Mouse (Mus musculus): ENCODE results near the gene A830018L16Rik. TPM values are rescaled to one million over a fixed set of nuclear protein-coding genes. Genes with fewer than 3 reads are reported as not detected.

Gene A830018L16Rik
- polyA plus RNA-seq, 1 experiment: 4.6 TPM

GRCm38 (mm10) chr1:11406026-11406425, 7.9 kb upstream of the A830018L16Rik start:
- Histone ChIP-seq H3K4me3 (ENCODE audit: low read depth, low read length) (no peak overlapping the region), H3K9me3 (replicated peaks; ENCODE audit: control insufficient read depth, insufficient read depth, low read length, poor library complexity, severe bottlenecking) (no peaks in the 10 kb centered on the region), H3K27me3 (ENCODE audit: control insufficient read depth, insufficient read depth, low read length, poor library complexity, severe bottlenecking) (no peaks in the 10 kb centered on the region), H3K36me3 (ENCODE audit: control insufficient read depth, insufficient read depth, low read length, poor library complexity, severe bottlenecking) (no peaks in the 10 kb centered on the region), H3K9ac (ENCODE audit: low read depth, poor library complexity, severe bottlenecking) (no peak overlapping the region), H3K27ac (ENCODE audit: insufficient read depth, low read length) (no peak overlapping the region), H3K4me1 (ENCODE audit: control insufficient read depth, insufficient read depth, low read length) (no peaks in the 10 kb centered on the region)
- TF ChIP-seq EP300 (IDR thresholded peaks at IDR 0.05; ENCODE audit: insufficient read depth, low read depth, low read length) (no peak), POLR2A (IDR thresholded peaks at IDR 0.05; ENCODE audit: insufficient read depth, low read length) (no peak)

GRCm38 (mm10) chr1:11414560-11414959, 655 bp downstream of the A830018L16Rik start:
- H3K4me3 ChIP-seq (ENCODE audit: low read depth, low read length): peak overlapping the region; percentile 56
- H3K27me3 ChIP-seq (ENCODE audit: control insufficient read depth, insufficient read depth, low read length, poor library complexity, severe bottlenecking): no peaks in the 10 kb centered on the region; the same call in 1 of the 2 replicates
- H3K27ac ChIP-seq (ENCODE audit: insufficient read depth, low read length): no peak overlapping the region
- no peaks in the 10 kb centered on the region for H3K9me3 ChIP-seq (replicated peaks; ENCODE audit: control insufficient read depth, insufficient read depth, low read length, poor library complexity, severe bottlenecking)
- peak overlapping the region; percentile 21 for H3K9ac ChIP-seq (ENCODE audit: low read depth, poor library complexity, severe bottlenecking)
- TF ChIP-seq EP300 (IDR thresholded peaks at IDR 0.05; ENCODE audit: insufficient read depth, low read depth, low read length): no peak
- no peak for TF ChIP-seq POLR2A (IDR thresholded peaks at IDR 0.05; ENCODE audit: insufficient read depth, low read length)
- TF ChIP-seq CTCF (IDR thresholded peaks at IDR 0.05; ENCODE audit: low read depth, low read length): no peak
- peaks cover 1% of the 10 kb centered on the region for H3K4me1 ChIP-seq (ENCODE audit: control insufficient read depth, insufficient read depth, low read length)
- H3K36me3 ChIP-seq (ENCODE audit: control insufficient read depth, insufficient read depth, low read length, poor library complexity, severe bottlenecking): no peaks in the 10 kb centered on the region

- no peak overlapping the region for H3K27ac ChIP-seq (ENCODE audit: insufficient read depth, low read length)
- no peak overlapping the region for H3K4me3 ChIP-seq (ENCODE audit: low read depth, low read length)
- no peaks in the 10 kb centered on the region for H3K36me3 ChIP-seq (ENCODE audit: control insufficient read depth, insufficient read depth, low read length, poor library complexity, severe bottlenecking)
- no peaks in the 10 kb centered on the region for H3K27me3 ChIP-seq (ENCODE audit: control insufficient read depth, insufficient read depth, low read length, poor library complexity, severe bottlenecking)
- H3K4me1 ChIP-seq (ENCODE audit: control insufficient read depth, insufficient read depth, low read length): no peaks in the 10 kb centered on the region
- no peak overlapping the region for H3K9ac ChIP-seq (ENCODE audit: low read depth, poor library complexity, severe bottlenecking)
- TF ChIP-seq EP300 (IDR thresholded peaks at IDR 0.05; ENCODE audit: insufficient read depth, low read depth, low read length) (no peak), POLR2A (IDR thresholded peaks at IDR 0.05; ENCODE audit: insufficient read depth, low read length) (no peak), CTCF (IDR thresholded peaks at IDR 0.05; ENCODE audit: low read depth, low read length) (no peak)
- H3K9me3 ChIP-seq (replicated peaks; ENCODE audit: control insufficient read depth, insufficient read depth, low read length, poor library complexity, severe bottlenecking): 0 out of 2 replicates have a peak, but pooled peaks cover 3% of the 10 kb centered on the region
Observed at GRCm38 (mm10) chr1:11427310-11427709, 13.4 kb downstream of the A830018L16Rik start.

- H3K27me3 ChIP-seq (ENCODE audit: control insufficient read depth, insufficient read depth, low read length, poor library complexity, severe bottlenecking): no peaks in the 10 kb centered on the region
- H3K4me1 ChIP-seq (ENCODE audit: control insufficient read depth, insufficient read depth, low read length): no peaks in the 10 kb centered on the region
- TF ChIP-seq EP300 (IDR thresholded peaks at IDR 0.05; ENCODE audit: insufficient read depth, low read depth, low read length) (no peak), CTCF (IDR thresholded peaks at IDR 0.05; ENCODE audit: low read depth, low read length) (no peak), POLR2A (IDR thresholded peaks at IDR 0.05; ENCODE audit: insufficient read depth, low read length) (no peak)
- no peak overlapping the region for H3K9ac ChIP-seq (ENCODE audit: low read depth, poor library complexity, severe bottlenecking)
- H3K9me3 ChIP-seq (replicated peaks; ENCODE audit: control insufficient read depth, insufficient read depth, low read length, poor library complexity, severe bottlenecking): no peaks in the 10 kb centered on the region
- no peak overlapping the region for H3K27ac ChIP-seq (ENCODE audit: insufficient read depth, low read length)
- no peak overlapping the region for H3K4me3 ChIP-seq (ENCODE audit: low read depth, low read length)
- H3K36me3 ChIP-seq (ENCODE audit: control insufficient read depth, insufficient read depth, low read length, poor library complexity, severe bottlenecking): no peaks in the 10 kb centered on the region
Observed at GRCm38 (mm10) chr1:11458353-11458752, 44.4 kb downstream of the A830018L16Rik start.

- TF ChIP-seq POLR2A (IDR thresholded peaks at IDR 0.05; ENCODE audit: insufficient read depth, low read length): no peak
- TF ChIP-seq EP300 (IDR thresholded peaks at IDR 0.05; ENCODE audit: insufficient read depth, low read depth, low read length): no peak
- no peak for TF ChIP-seq CTCF (IDR thresholded peaks at IDR 0.05; ENCODE audit: low read depth, low read length)
- H3K4me1 ChIP-seq (ENCODE audit: control insufficient read depth, insufficient read depth, low read length): no peaks in the 10 kb centered on the region
- no peak overlapping the region for H3K4me3 ChIP-seq (ENCODE audit: low read depth, low read length)
- no peaks in the 10 kb centered on the region for H3K36me3 ChIP-seq (ENCODE audit: control insufficient read depth, insufficient read depth, low read length, poor library complexity, severe bottlenecking)
- H3K27me3 ChIP-seq (ENCODE audit: control insufficient read depth, insufficient read depth, low read length, poor library complexity, severe bottlenecking): no peaks in the 10 kb centered on the region
- H3K27ac ChIP-seq (ENCODE audit: insufficient read depth, low read length): no peak overlapping the region
- H3K9me3 ChIP-seq (replicated peaks; ENCODE audit: control insufficient read depth, insufficient read depth, low read length, poor library complexity, severe bottlenecking): no peaks in the 10 kb centered on the region
- H3K9ac ChIP-seq (ENCODE audit: low read depth, poor library complexity, severe bottlenecking): no peak overlapping the region
Observed at GRCm38 (mm10) chr1:11466325-11466724, 52.4 kb downstream of the A830018L16Rik start.

- no peak overlapping the region for H3K4me3 ChIP-seq (ENCODE audit: low read depth, low read length)
- peak overlapping the region; percentile 72 for H3K27ac ChIP-seq (ENCODE audit: insufficient read depth, low read length)
- TF ChIP-seq POLR2A (IDR thresholded peaks at IDR 0.05; ENCODE audit: insufficient read depth, low read length) (no peak), EP300 (IDR thresholded peaks at IDR 0.05; ENCODE audit: insufficient read depth, low read depth, low read length) (peak; percentile 96)
- no peak overlapping the region for H3K9ac ChIP-seq (ENCODE audit: low read depth, poor library complexity, severe bottlenecking)
- H3K9me3 ChIP-seq (replicated peaks; ENCODE audit: control insufficient read depth, insufficient read depth, low read length, poor library complexity, severe bottlenecking): no peaks in the 10 kb centered on the region
- H3K27me3 ChIP-seq (ENCODE audit: control insufficient read depth, insufficient read depth, low read length, poor library complexity, severe bottlenecking): no peaks in the 10 kb centered on the region
- H3K4me1 ChIP-seq (ENCODE audit: control insufficient read depth, insufficient read depth, low read length): no peaks in the 10 kb centered on the region
- H3K36me3 ChIP-seq (ENCODE audit: control insufficient read depth, insufficient read depth, low read length, poor library complexity, severe bottlenecking): no peaks in the 10 kb centered on the region
Observed at GRCm38 (mm10) chr1:11467065-11467643, 53.2 kb downstream of the A830018L16Rik start.

All from ES-Bruce4 (cell line).